Mouse (Mus musculus) intestine, embryonic 16.5 days (tissue): ENCODE measurements at regions not wholly inside any gene's neighbourhood (a gene's known extent, or its start where the extent isn't known, plus 50 kb on each side); places are given as distances from the start of the nearest gene placed in this dataset.

ENCODE experiments used
- ATAC-seq: fragments of 200-750 bp; cut with Nextera tagmentation; 2 replicates; pipeline ENCODE4 v1.8.0; 2017; ENCODE audit warnings: moderate TSS enrichment, moderate library complexity
- H3K27ac ChIP-seq: fragments of 300-500 bp; sonication (generic); 2 replicates; pipeline ENCODE4 v1.5.1; 2014; ENCODE audit warnings: mild to moderate bottlenecking, low read length
- H3K27me3 ChIP-seq: fragments of 300-500 bp; sonication (generic); replicated peaks from 2 replicates; pipeline ENCODE4 v1.6.1; 2014; ENCODE audit warnings: low read length, control low read depth, mixed read lengths; ENCODE audit not compliant: control insufficient read depth, insufficient read depth
- H3K36me3 ChIP-seq: fragments of 300-500 bp; sonication (generic); 2 replicates; pipeline ENCODE4 v1.6.1; 2014; ENCODE audit warnings: low read length, control low read depth; ENCODE audit not compliant: control insufficient read depth, insufficient read depth
- H3K4me1 ChIP-seq: fragments of 300-500 bp; sonication (generic); 2 replicates; pipeline ENCODE4 v1.6.1; 2014; ENCODE audit warnings: low read length, control low read depth, mixed read lengths; ENCODE audit not compliant: control insufficient read depth, insufficient read depth
- H3K4me2 ChIP-seq: fragments of 300-500 bp; sonication (generic); 2 replicates; pipeline ENCODE4 v1.6.1; 2014; ENCODE audit warnings: low read depth, low read length, control low read depth
- H3K4me3 ChIP-seq: fragments of 300-500 bp; sonication (generic); 2 replicates; pipeline ENCODE4 v1.5.1; 2014; ENCODE audit warnings: mild to moderate bottlenecking, low read length
- H3K9ac ChIP-seq: fragments of 300-500 bp; sonication (generic); 2 replicates; pipeline ENCODE4 v1.6.1; 2014; ENCODE audit warnings: low read depth, low read length
- H3K9me3 ChIP-seq: fragments of 300-500 bp; sonication (generic); 2 replicates; pipeline ENCODE4 v1.6.1; 2016; ENCODE audit warnings: low read length, control low read depth; ENCODE audit not compliant: control insufficient read depth
- WGBS: fragments of 180-500 bp; shearing (Covaris S2); extraction: QIAGEN DNeasy Blood & Tissue Kit; methylation state at CpG from one replicate; pipeline ENCODE4 v1.1.7; 2014; 5-methylcytosine and 5-hydroxymethylcytosine counted together

- no peak for ATAC-seq
- Histone ChIP-seq H3K27me3 (no peaks in the 10 kb centered on the region), H3K4me2 (no peak overlapping the region), H3K4me1 (no peaks in the 10 kb centered on the region), H3K4me3 (no peak overlapping the region), H3K9me3 (no peaks in the 10 kb centered on the region), H3K27ac (no peak overlapping the region), H3K36me3 (no peaks in the 10 kb centered on the region), H3K9ac (no peak overlapping the region)
- WGBS, result 66% methylated on average over 5 of the region's 5 CpGs
Observed at GRCm38 (mm10) chr3:52738386-52738785, 278.7 kb downstream of the Cog6 start.

- 95% methylated on average over 7 of the region's 7 CpGs for WGBS
- Histone ChIP-seq H3K4me2 (no peak overlapping the region), H3K27me3 (no peaks in the 10 kb centered on the region), H3K36me3 (no peaks in the 10 kb centered on the region), H3K9ac (no peak overlapping the region), H3K9me3 (no peaks in the 10 kb centered on the region), H3K4me3 (no peak overlapping the region), H3K4me1 (no peaks in the 10 kb centered on the region), H3K27ac (no peak overlapping the region)
- no peak for ATAC-seq
Observed at GRCm38 (mm10) chr3:52735939-52736338, 281.1 kb downstream of the Cog6 start.

DNA sequence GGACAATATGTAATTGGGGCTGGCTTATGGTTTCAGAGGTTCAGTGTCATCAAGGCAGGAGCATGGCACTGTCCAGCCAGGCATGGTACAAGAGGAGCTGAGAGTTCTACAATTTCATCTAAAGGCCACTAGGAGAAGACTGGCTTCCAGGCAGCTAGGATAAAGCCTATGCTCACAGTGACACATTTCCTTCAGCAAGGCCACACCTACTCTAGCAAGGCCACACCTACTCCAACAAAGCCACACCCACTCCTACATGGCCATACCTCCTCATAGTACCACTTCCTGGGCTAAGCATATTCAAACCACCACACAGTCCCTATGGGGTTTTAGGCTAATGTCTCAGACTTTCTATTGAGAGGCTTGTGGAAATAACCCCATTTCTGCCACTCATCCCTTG lies 285.1 kb downstream of the Cog6 start:
- no peak for ATAC-seq

DNA sequence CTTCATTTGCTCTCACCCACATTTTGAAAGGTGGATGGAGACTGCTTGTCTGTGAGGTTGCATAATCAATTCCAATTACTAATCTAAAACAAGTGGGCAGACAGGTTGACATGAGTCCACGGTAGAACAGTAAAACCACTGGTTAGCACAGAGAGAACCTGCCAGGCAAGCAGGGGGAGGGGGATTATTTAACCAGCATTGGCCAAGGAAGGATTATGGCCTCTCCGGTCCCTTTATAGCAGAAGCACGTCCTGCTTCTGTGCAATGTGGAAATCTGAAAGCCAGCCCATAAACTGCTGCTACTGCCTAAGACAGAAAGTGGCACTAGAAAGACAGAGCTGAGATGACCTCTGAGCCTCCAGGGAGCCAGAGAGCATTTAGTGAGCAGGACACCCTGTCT lies 285.5 kb downstream of the Cog6 start:
- Histone ChIP-seq H3K4me3 (no peak overlapping the region), H3K4me2 (no peak overlapping the region), H3K9ac (no peak overlapping the region), H3K4me1 (no peaks in the 10 kb centered on the region), H3K36me3 (no peaks in the 10 kb centered on the region), H3K27ac (no peak overlapping the region), H3K27me3 (no peaks in the 10 kb centered on the region), H3K9me3 (no peaks in the 10 kb centered on the region)
- WGBS, result 63% methylated on average over 3 of the region's 3 CpGs
- no peak for ATAC-seq

More for the DNA sequence above, 285.1 kb downstream of the Cog6 start:
- H3K9ac ChIP-seq, result no peak overlapping the region
- no peaks in the 10 kb centered on the region for H3K27me3 ChIP-seq
- H3K36me3 ChIP-seq, result no peaks in the 10 kb centered on the region
- H3K4me1 ChIP-seq, result no peaks in the 10 kb centered on the region
- H3K4me2 ChIP-seq, result no peak overlapping the region
- H3K27ac ChIP-seq, result no peak overlapping the region
- no peaks in the 10 kb centered on the region for H3K9me3 ChIP-seq
- H3K4me3 ChIP-seq, result no peak overlapping the region

- no peak for ATAC-seq
- H3K36me3 ChIP-seq, result no peaks in the 10 kb centered on the region
- no peaks in the 10 kb centered on the region for H3K9me3 ChIP-seq
- H3K4me3 ChIP-seq, result no peak overlapping the region
- H3K4me1 ChIP-seq, result no peaks in the 10 kb centered on the region
- no peaks in the 10 kb centered on the region for H3K27me3 ChIP-seq
- H3K9ac ChIP-seq, result no peak overlapping the region
- H3K27ac ChIP-seq, result no peak overlapping the region
- 79% methylated on average over 3 of the region's 3 CpGs for WGBS
- no peak overlapping the region for H3K4me2 ChIP-seq
Observed at GRCm38 (mm10) chr3:52729731-52730130, 287.3 kb downstream of the Cog6 start.

DNA sequence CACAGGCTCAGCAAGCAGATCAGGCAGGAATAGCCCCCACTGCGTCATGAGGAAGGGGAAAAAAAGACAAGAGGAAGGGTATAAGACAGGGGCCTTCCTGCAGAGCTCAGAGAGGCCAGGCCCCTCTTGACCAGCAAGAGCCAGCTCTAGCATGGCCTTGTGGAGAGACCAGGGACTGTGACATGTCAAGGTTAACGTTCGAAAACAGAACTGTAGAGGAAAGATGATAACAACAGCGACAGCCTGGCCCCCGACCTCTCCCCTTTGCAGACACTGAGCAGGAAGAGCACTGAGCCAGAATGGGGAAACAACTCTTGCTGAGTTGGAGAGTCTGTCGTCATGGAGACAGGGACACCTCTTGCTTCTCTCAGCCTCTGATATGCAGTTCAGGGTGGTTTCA lies 288.2 kb downstream of the Cog6 start:
- Histone ChIP-seq H3K27ac (no peak overlapping the region), H3K4me3 (no peak overlapping the region), H3K4me2 (no peak overlapping the region), H3K9ac (no peak overlapping the region), H3K4me1 (no peaks in the 10 kb centered on the region), H3K27me3 (no peaks in the 10 kb centered on the region), H3K36me3 (no peaks in the 10 kb centered on the region), H3K9me3 (no peaks in the 10 kb centered on the region)
- no peak for ATAC-seq
- 63% methylated on average over 6 of the region's 6 CpGs for WGBS

- ATAC-seq, result no peak
- Histone ChIP-seq H3K27ac (no peak overlapping the region), H3K27me3 (no peaks in the 10 kb centered on the region), H3K9ac (no peak overlapping the region), H3K4me3 (no peak overlapping the region), H3K36me3 (no peaks in the 10 kb centered on the region), H3K9me3 (no peaks in the 10 kb centered on the region), H3K4me1 (no peaks in the 10 kb centered on the region), H3K4me2 (no peak overlapping the region)
- 95% methylated on average over 5 of the region's 5 CpGs for WGBS
Observed at GRCm38 (mm10) chr3:52728426-52728825, 288.6 kb downstream of the Cog6 start.

DNA sequence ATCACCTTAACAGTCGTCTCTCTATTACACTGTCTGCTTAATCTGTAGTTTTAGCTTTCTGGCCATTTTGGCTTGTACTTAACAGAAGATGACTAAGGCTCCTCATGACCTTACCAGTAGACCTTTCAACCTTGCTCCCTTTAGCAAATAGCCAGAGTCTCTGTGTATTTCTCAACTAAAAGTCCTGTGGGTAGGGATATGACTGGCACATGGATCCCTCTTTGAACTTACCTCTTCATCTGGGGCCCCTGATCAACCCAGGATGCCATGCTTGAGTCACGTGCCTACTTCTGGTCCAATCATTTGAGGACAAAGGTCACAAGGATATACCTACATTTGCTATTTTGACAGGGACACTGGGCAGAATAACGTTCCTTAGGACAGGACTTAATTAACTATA lies 292.7 kb downstream of the Cog6 start:
- H3K9ac ChIP-seq, result no peak overlapping the region
- no peaks in the 10 kb centered on the region for H3K27me3 ChIP-seq
- H3K36me3 ChIP-seq, result no peaks in the 10 kb centered on the region
- no peak overlapping the region for H3K27ac ChIP-seq
- H3K9me3 ChIP-seq, result no peaks in the 10 kb centered on the region
- no peaks in the 10 kb centered on the region for H3K4me1 ChIP-seq
- H3K4me2 ChIP-seq, result no peak overlapping the region
- no peak overlapping the region for H3K4me3 ChIP-seq
- no peak for ATAC-seq
- WGBS, result 86% methylated on average over 3 of the region's 3 CpGs

DNA sequence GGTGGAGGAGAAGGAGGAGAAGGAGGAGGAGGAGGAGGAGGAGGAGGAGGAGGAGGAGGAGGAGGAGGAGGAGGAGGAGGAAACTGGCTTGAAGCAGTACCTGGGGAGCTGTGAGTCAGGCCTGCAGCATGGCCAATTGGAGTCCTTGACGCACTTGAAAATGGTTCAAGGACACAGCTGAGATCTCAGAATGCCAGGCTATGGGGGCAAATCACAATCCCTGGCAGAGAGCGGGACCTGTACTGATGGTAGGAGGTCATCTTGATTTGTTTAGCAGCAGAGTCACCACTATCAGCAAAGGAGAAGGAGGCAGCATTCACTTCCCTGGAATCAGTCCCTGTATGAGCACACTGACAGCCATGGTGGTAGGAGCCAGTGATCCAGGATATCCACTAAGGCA lies 294.1 kb downstream of the Cog6 start:
- Histone ChIP-seq H3K9me3 (no peaks in the 10 kb centered on the region), H3K4me3 (no peak overlapping the region), H3K9ac (no peak overlapping the region), H3K4me1 (no peaks in the 10 kb centered on the region), H3K27me3 (no peaks in the 10 kb centered on the region), H3K27ac (no peak overlapping the region), H3K4me2 (no peak overlapping the region), H3K36me3 (no peaks in the 10 kb centered on the region)
- 94% methylated on average over 2 of the region's 2 CpGs for WGBS
- no peak for ATAC-seq

DNA sequence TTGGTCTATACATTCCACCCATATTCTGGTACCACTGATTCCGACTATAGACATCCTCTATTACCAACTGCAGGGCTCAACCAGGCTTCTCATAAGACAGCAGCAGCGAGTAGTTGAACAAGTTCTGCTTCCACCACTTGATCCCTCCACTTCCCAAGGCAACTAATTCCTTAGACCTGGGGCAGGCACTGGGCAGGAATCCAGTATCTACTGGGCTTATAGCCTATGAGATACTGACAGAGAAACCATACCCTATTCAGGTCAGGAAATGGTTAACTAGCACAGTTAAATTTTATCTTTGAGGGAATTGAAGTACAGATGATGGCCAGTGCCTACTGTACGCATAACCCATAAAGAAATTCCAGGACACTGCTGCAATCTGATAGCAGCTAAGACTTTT lies 297.9 kb downstream of the Cog6 start:
- H3K27me3 ChIP-seq, result no peaks in the 10 kb centered on the region
- H3K9me3 ChIP-seq, result no peaks in the 10 kb centered on the region
- no peak overlapping the region for H3K4me3 ChIP-seq
- no peak overlapping the region for H3K9ac ChIP-seq
- 79% methylated on average over 3 of the region's 3 CpGs for WGBS
- no peak overlapping the region for H3K27ac ChIP-seq
- no peaks in the 10 kb centered on the region for H3K4me1 ChIP-seq
- no peaks in the 10 kb centered on the region for H3K36me3 ChIP-seq
- no peak for ATAC-seq
- no peak overlapping the region for H3K4me2 ChIP-seq
